Mouse (Mus musculus): ENCODE measurements around the gene Chmp4b.

Chmp4b gene

GRCm38 (mm10) chr2:154723473-154723872 lies 72.0 kb downstream of the Chmp4b start:
- no peak for DNase-seq

- DNase-seq: no peak
Observed at GRCm38 (mm10) chr2:154729737-154730136, 78.2 kb downstream of the Chmp4b start.

- no peak for DNase-seq
Observed at GRCm38 (mm10) chr2:154730841-154731240, 79.3 kb downstream of the Chmp4b start.

- no peak for DNase-seq
Observed at GRCm38 (mm10) chr2:154731916-154732315, 80.4 kb downstream of the Chmp4b start.

GRCm38 (mm10) chr2:154732503-154733141 lies 81.1 kb downstream of the Chmp4b start:
- DNase-seq: peak in 1 of 2 experiments; percentile 4

GRCm38 (mm10) chr2:154734977-154735376 lies 83.5 kb downstream of the Chmp4b start:
- DNase-seq: no peak

- no peak for DNase-seq
Observed at GRCm38 (mm10) chr2:154735416-154735815, 83.9 kb downstream of the Chmp4b start.

- no peak for DNase-seq
Observed at GRCm38 (mm10) chr2:154735986-154736385, 84.5 kb downstream of the Chmp4b start.

GRCm38 (mm10) chr2:154738621-154739020 lies 87.1 kb downstream of the Chmp4b start:
- DNase-seq: no peak

- DNase-seq: no peak
Observed at GRCm38 (mm10) chr2:154742911-154743819, 91.7 kb downstream of the Chmp4b start.

GRCm38 (mm10) chr2:154743915-154744314 lies 92.4 kb downstream of the Chmp4b start:
- no peak for DNase-seq
